Mouse (Mus musculus) spleen, postnatal 14 days (tissue): ENCODE results near the gene Pgam1.
"Not testable (repeated sequence)": the region's sequence is repeated elsewhere in the genome, so short reads cannot be mapped to it uniquely, and the experiment has no call there.

ENCODE experiments used
- DNase-seq, 2 experiments: peaks; one replicate each; pipeline ENCODE4 v3.0.0; 2021 to 2022; ENCODE audit warnings: low spot score in 2 of 2

Pgam1 gene

DNA sequence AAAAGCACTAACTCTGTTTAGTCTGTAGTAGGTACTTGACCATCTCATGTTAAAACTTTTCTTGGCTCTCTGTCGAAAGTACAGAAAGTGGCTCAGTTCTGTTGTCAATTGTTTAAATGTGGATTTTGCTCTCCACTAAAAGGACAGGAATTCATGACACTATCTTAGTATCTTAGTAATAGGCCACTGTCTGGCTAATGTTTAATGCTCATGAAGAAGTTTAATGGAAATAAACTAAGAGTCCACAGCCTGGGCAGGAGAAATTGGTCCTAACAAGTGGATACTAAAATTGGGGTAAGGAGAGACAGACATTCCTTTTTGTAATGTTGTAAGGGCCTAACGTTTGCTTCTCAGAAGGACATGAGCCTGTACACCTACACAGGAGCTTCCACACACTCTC is 1.3 kb upstream of the Pgam1 start:
- DNase-seq: no peak

DNA sequence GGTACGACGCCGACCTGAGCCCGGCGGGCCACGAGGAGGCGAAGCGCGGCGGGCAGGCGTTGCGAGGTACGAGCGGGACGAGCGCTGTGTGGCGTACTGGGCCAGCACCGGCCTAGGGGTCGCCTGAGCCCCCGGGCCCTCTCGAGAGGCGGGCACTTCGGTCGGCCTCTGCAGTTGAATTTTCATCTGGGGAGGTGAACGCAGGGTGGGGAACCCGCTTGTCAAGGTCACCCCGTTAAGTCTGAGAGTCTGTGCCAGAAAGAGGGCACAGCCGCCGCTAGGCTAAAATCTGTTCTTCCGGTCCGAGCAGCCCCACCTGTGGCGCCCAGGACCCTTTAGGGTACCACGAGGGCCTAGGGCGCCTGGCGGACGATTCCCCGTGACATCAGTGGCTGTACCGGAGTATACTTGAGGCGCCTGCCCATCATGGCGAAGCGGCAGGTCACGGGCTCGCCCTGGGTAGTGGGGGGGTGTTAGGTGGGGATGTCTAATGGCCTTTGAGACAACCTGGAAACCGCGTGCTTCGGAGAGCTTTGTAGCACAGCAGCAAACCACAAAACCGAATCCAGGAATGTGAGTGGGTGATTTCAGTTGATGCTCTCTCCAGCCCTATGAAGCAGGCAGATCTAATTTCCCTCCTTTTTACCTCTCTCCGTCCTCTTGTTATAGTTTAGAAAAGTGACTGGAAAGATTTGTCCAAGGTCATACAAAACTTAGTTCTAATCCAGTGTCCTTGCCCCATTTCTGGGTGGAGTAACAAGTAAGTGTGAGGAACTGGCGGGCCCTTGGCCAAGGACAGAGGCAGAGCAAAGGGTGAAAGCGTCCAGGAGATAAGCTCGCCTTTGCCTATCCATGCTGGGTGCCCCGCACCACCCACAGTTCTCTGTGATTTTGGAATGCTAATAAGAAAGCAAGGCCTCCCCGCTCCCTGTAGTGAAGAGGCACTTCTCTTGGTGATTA is 678 bp downstream of the Pgam1 start:
- peak; percentile 15 to 28 for DNase-seq

DNA sequence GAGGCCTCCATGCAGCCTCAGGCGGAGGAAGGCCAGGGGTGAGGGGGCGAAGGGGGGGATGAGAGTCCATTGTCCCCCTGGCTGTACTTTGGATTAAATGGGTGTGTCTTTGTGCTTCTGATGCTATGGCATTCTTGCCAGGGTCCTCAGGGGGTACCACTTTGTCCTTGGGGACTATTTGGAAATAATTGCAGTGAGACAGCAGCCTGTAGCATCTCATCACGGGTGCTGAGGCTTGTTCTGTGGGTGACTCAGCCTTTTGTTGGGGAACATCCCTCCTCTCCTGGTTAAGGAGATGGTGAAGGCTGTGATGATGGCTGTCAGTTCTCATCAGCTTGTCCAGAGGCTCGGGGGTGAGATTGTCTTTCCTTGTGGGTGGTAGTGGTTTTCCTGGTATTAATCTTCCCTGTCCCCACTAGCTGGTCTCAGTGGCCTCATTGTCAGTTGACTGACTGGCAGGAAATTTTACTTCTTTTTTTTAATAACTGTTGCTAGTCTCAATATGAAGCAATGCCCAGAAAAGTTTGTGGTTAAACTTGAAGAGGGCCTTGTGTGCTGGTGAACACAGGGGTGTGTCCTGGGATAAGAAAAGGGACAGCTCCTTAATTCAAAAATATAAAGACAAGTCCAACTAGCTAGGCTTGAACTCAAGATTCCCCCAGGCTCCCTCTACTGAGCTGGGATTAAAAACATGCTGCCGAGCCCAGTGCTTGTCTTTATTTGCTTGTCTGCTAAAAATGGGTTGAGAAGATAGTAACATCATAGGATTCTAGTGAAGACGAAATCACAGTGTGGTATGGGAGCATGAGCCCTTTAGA is 2.3 kb downstream of the Pgam1 start:
- no peak for DNase-seq

DNA sequence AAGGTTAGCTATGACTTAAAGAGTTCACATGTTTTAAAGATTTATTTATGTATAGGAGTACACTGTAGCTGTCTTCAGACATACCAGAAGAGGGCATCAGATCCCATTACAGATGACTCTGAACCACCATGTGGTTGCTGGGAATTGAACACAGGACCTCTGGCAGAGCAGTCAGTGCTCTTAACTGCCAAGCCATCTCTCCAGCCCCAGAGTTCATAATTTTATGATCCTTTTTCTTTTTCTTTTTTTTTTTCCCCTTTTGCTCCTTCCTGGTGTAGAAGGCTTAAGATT is 2.8 kb downstream of the Pgam1 start:
- not testable (repeated sequence) for DNase-seq

DNA sequence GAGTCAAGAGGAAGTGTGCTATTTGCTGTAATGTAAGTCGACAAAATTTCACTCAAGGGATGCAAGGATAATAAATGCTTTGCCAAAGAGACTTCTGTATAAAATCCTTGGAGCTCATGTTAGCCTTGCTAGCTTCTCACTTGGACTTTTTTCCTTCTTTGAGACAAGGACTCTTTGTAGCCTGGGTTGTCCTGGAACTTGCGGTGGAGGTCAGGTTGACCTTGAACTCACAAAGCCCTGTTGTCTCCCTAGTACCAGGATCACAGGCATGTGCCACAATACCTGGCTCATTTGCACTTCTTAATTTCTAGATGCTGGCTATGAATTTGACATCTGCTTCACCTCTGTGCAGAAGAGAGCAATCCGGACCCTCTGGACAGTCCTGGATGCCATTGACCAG is 3.6 kb downstream of the Pgam1 start:
- no peak for DNase-seq

DNA sequence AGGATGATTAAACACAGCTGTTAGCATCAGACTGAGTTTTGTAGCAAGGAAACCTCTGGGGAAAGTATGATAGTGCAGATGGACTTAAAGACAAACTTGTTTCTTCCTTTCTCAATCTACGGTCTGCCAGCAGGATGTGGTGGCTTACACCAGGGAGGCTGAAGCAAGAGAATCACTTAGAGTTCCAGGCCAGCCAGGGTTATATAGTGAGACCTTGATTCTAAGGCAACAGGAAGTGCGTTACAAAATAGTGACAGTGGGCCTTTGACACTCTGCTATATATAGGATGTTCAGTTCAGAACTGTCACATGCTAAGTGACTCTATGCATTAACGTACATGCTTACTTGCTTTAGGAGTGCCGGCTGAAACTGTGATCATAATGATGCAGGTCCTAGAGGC is 5.1 kb downstream of the Pgam1 start:
- DNase-seq: no peak

DNA sequence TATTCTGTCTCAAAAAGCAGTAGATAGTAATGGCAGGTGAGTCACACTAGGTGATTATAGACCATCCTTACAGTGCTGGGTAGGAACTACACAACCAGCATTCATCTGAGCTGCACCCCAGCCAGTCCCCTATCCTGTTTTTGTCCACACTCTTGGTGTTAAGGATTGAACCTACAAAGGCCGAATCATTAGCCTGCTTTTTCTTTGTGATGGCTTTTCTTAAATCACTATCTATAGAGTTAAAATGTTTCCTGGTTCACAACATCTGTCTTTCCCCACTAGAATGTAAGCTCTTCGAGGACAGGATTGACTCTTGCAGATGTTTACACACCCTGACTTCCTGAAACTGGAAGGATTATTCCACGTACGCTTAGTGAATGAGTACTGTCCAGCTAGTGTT is 7.7 kb downstream of the Pgam1 start:
- no peak for DNase-seq

DNA sequence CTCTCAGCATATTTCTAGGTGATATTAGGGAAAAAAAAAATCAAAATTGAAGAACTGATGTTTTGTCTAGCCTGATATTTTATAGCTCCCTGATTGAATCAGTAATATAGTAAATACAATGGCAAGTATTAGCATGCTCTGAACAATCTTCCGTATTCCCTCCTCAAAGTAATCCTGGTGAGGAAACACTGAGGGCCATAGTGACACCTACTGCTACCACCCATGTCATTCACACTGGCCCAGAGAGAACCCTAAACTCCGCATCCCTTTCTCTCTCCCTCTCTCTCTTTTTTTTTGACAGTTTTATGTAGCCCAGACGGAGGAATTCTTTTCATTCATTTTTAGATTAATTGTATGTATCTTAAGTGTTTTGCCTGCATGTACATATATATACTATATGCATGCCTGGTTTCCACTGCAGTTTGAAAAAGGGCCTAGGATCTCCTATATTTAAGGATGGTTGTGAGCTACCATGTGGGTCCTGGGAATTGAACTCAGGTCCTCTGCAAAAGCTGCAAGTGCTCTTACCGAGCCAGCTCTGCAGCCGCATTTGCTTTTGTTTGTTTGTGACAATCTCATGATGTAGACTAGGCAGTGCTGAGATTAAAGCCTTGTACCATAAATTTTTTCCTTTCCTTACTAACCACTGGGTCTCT is 8.8 kb downstream of the Pgam1 start:
- DNase-seq: no peak

DNA sequence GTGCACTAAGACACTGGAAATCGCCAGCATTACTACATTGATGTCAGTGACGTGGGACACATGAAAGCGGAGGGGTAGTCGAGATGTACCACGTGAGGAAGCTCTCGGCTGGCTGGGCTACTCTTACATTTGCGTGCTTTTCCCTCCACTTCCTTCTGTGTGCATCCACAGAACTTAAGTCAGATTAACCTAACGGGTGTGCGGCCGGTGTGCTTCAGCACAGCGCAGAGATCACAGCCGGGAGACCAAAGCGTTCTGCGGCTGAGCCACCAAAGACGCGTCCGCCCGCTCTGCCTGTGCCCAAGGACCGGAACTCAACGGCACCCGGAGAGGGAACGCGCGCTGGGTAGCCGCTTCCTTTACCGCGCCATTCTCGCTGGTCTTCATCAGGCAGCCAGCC is 21.0 kb downstream of the Pgam1 start:
- DNase-seq: peak in 1 of 2 experiments; percentile 11

DNA sequence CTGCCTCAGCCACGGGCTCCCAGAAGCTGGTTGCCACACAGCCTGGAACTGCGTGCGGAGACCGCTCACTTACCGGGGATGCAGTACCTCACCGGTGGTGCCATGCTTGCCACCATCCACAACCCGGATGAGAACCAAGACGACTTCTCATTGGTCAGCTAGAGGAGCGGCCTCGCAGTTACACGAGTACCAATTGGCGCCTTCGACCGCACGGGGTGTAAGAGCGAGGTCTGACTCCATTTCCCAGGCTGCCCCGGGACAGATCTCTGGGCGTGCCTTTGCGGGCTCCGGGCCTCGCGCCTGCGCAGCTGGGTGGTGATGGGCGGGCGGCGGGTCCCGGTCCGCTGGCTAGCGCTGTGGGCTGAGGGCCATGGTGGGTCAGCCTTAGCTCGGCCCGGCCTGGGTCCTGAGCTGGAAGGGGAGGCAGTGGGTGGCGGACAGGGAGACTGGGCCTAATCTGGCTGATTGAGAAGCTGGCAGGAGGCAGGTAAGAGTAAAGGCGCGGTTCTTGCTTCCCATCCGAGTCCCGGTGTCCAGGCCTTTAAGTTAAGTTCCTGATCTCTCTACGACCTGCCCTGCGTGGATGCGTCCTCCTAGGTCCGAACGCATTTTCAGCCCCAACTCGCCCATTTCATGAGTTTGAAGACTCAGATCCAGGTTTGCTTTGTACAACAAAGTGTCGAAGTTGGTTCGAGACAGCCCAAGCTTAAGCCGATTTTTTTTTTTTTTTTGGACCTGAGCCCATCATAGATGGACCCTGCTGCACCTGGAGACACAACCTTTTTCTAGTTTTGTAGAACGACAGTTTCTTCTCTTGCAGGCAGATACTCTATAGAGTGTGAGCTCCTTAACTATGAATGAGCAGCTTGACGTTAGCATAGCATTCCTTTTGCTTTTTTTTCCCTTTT is 21.7 kb downstream of the Pgam1 start, which contains the start of the genes Exosc1 and Zdhhc16:
Gene Exosc1 (minus strand): TSS at position 245 of the 908 bp plus-strand sequence.
Gene Zdhhc16 (plus strand): TSS at position 302 of the 908 bp plus-strand sequence.
- DNase-seq: peak; percentile 93 to 96

DNA sequence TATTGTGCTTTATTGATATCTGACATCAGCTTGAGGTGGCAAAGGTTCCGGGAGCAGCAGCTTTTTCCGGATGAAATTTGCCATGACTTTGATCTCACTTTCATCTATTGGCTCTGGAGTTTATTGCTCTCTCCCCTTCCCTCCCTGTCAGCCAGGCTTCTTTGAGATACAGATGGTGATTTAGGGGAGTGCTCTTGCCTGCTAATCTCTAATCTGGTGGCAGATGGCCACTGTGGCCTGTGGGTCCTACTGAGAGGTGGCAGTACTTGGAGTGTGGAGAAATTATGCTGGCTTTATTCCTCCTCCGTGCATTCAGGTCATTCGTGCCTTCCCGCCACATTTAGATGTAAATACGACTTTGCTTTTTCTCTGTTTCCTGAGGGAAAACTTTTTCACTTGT is 22.4 kb downstream of the Pgam1 start:
- no peak for DNase-seq

DNA sequence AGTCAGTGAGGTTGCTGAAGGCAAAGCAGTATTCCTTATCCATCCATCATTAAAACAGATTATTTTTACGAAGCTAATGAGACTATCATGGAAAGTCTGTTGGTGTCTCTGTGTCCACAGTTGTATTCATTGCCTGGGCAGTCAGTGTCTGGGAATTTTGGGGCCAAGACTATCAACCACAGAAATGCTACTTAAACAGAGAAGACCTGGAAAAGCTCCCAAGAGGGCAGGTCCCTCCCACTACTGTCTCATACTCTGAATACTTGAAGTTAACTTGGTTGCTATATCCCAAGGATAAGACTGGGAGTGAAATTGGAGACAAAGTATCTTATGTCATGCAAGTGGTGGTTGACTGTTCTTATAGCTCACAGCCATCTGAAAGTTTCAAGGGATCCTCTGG is 24.2 kb downstream of the Pgam1 start:
- DNase-seq: no peak

DNA sequence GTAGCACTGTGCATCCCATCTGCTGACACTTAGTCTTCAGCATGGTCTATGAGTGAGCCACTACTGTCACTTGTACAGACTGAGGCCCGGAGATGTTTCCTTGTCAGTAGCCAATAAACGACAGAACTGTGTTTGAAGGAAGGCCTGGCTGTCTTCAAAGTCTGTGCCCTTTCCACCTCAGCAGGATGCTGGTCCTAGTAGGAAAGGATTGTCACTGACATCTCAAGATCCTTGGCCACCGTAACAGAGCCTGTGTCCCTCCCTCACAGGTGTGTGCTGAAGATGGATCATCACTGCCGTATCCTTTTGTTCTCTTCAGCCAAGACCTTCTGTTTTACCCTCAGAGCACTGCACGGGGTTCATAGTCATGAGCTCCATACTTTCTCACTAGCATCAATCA is 26.8 kb downstream of the Pgam1 start:
- no peak for DNase-seq

DNA sequence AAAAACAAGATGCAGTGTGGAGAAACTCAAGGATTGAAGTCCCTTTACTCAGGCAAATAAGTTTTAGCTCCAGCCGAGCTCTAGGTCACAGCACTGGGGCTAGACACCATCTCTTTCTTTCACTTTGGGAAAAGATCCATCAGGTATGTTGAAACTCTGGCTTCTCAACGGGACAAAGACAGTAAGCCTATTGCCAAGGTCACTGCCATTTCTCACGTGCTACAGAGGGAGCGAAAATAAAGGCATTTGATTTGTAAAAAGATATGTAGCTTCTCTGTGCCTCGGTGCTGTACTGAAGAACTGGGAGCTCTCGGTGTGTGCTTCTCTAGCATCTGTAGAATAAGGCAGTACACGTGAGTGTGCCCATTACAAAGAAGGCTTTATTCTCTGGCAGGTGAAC is 32.1 kb downstream of the Pgam1 start:
- no peak for DNase-seq

DNA sequence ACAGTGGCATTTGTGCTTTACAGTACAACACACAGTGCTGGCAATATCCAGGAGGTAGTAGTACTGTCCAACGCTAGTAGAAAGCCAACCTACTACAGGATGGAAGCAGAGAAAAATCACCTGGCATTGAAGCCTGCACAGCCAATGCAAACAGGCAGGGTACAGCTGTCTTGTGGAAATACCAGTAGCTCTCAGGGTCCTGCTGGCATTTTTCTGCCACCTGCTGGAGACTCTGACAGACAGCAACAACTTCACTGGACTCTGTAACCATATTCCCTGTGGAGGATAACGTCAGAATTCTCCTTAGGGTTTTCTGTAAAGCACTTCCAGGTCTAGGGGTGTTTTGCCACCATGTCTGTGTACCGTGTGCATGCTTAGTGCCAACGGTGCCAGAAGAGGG is 40.6 kb downstream of the Pgam1 start:
- no peak for DNase-seq

DNA sequence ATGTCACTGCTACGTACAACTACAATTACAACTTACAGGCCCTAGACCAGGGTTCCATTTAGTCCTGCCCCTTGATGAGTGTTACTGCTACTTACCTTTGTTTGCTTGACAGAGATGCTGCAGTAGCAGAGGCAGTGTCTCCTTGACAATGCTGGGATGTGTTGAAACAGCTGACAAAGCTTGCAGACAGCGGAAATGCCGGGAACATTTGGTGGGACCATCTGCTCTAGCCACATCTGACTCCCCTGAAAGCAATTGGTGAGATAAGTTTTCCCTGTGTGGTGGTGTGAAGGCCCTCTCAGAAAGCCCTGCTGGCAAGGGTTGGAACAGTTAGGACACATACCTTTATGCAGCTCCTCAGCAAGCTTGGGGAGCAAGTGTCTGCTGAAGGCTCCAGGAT is 41.9 kb downstream of the Pgam1 start:
- no peak for DNase-seq
